Mouse (Mus musculus) kidney, adult 2 months (tissue): Measurements from ENCODE around the gene Nop56. TPM values are rescaled to one million over a fixed set of nuclear protein-coding genes. Genes with fewer than 3 reads are reported as not detected.

ENCODE experiments used
- DNase-seq: peaks from one replicate; pipeline ENCODE4 v3.0.0; 2021
- H3K27ac ChIP-seq: fragments of 200-500 bp; 2 replicates; pipeline ENCODE4 v1.5.1; 2012; ENCODE audit warnings: low read depth, low read length, control low read depth, inconsistent platforms; ENCODE audit not compliant: insufficient read depth
- H3K27me3 ChIP-seq: fragments of 200-500 bp; replicated peaks from 2 replicates; pipeline ENCODE4 v1.6.1; 2012; ENCODE audit warnings: mild to moderate bottlenecking, moderate library complexity, low read length, inconsistent platforms; ENCODE audit not compliant: control insufficient read depth, insufficient read depth
- H3K36me3 ChIP-seq: fragments of 200-500 bp; 2 replicates; pipeline ENCODE4 v1.6.1; 2012; ENCODE audit warnings: mild to moderate bottlenecking, moderate library complexity, low read length, inconsistent platforms; ENCODE audit not compliant: control insufficient read depth, insufficient read depth
- H3K4me1 ChIP-seq: fragments of 200-500 bp; 2 replicates; pipeline ENCODE4 v1.6.1; 2011; ENCODE audit warnings: low read length; ENCODE audit not compliant: control insufficient read depth, insufficient read depth
- H3K4me3 ChIP-seq: fragments of 200-500 bp; 2 replicates; pipeline ENCODE4 v1.5.1; 2011; ENCODE audit warnings: mild to moderate bottlenecking, low read depth, low read length, control low read depth; ENCODE audit not compliant: insufficient read depth
- CTCF ChIP-seq: fragments of 200-500 bp; conservative IDR thresholded peaks from 2 replicates; pipeline ENCODE4 v1.5.1; 2011; ENCODE audit warnings: low read depth, mild to moderate bottlenecking, control low read depth, low read length, moderate library complexity, mixed read lengths; ENCODE audit not compliant: insufficient read depth, insufficient read length
- POLR2A ChIP-seq: fragments of 200-500 bp; IDR thresholded peaks from one replicate; pipeline ENCODE4 v1.6.1; 2011; ENCODE audit warnings: low read depth, low read length, control low read depth
- WGBS: fragments of 180-500 bp; shearing (Covaris S2); methylation state at CpG from one replicate; pipeline ENCODE4 v1.1.7; 2018; 5-methylcytosine and 5-hydroxymethylcytosine counted together
- polyA plus RNA-seq: library from polyadenylated mRNA; depleted of rRNA; stranded (reverse); fragments of >200 nt; gene quantifications from 2 replicates; pipeline ENCODE4 v1.2.3, GENCODE M21; 2012

Gene Nop56
- polyA plus RNA-seq, 1 experiment = 26.8 TPM

DNA sequence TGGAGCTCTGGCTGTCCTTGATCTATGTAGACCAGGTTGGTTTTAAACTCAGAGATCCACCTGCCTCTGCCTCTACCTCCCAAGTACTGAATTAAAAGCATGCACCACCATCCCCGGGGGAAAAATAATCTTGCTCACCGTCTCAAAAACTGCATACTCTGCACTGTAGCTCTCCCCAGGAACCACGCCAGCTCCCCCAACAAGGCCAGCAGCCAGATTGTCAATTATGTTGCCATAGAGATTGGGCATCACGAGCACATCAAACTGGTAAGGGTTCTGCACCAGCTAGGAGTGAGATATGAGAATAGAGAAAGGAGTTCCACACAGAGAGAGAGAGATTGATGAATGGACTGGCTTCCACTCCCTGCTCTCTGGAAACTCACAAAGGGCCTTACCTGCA lies 6.6 kb downstream of the Nop56 start:
- TF ChIP-seq CTCF (no peak), POLR2A (no peak)
- peaks cover 7% of the 10 kb centered on the region for H3K4me1 ChIP-seq
- H3K4me3 ChIP-seq = no peak overlapping the region
- peaks cover 2% of the 10 kb centered on the region for H3K36me3 ChIP-seq
- no peaks in the 10 kb centered on the region for H3K27me3 ChIP-seq
- H3K27ac ChIP-seq = no peak overlapping the region
- 62% methylated on average over 4 of the region's 4 CpGs for WGBS
- no peak for DNase-seq

DNA sequence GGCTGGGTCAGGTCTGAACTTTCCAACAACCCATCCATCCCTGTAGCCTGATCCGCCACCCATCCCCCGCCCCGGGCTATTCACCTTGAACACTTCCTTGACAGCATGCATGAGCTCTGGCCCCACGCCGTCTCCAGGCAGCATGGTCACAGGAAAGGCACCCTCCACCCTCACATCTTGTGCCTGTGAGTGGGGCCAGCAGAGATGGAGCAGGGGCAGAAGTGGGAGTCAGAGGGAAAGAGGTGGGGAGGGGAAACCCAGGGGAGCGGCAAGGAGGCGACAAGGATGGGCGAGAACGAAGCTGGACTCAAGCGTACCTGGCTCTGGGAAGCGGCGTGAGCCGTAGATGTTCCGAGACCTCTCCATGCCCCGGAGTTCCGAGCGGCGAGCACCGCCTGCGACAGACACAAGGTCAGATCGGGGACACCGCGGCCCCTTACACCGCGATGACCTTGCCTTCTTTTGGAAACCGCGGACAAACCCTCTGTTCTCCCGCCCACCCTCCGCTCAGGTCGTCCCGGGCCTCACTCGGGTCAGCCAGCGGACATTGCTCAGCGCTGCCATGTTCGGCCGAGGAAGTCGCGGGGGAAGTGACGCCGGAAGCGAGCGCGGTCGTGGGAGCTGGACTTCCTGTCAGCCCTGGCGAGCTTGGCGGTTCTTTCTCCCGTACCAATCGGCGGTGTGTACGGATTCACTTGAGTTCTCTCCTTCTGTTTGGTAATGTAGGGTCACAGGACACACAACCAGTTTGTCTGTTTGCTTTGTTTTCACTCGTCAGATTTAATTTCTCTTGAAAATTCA lies 9.8 kb downstream of the Nop56 start, which contains the start of gene Idh3b:
Idh3b (minus strand) TSS at position 694 of the 801 bp plus-strand sequence.
- Histone ChIP-seq H3K36me3 (no peaks in the 10 kb centered on the region), H3K27ac (peak within 1 kb of the TSS; percentile 97)

GRCm38 (mm10) chr2:130289086-130289485 lies 14.9 kb downstream of the Nop56 start:
- no peaks in the 10 kb centered on the region for H3K36me3 ChIP-seq
- no peaks in the 10 kb centered on the region for H3K4me1 ChIP-seq
- H3K27me3 ChIP-seq = no peaks in the 10 kb centered on the region
- H3K27ac ChIP-seq = no peak overlapping the region
- no peak overlapping the region for H3K4me3 ChIP-seq
- 68% methylated on average over 4 of the region's 4 CpGs for WGBS
- DNase-seq = no peak
- no peak for TF ChIP-seq CTCF
- TF ChIP-seq POLR2A = no peak

More for the DNA sequence above, 9.8 kb downstream of the Nop56 start, which contains the start of gene Idh3b:
- H3K4me1 ChIP-seq = peaks cover 7% of the 10 kb centered on the region
- DNase-seq = peak; percentile 94
- no peaks in the 10 kb centered on the region for H3K27me3 ChIP-seq
- under 1% methylated on average over 51 of the region's 51 CpGs for WGBS
- peak within 1 kb of the TSS; percentile 98 for H3K4me3 ChIP-seq
- TF ChIP-seq POLR2A = peak; percentile 46
- TF ChIP-seq CTCF = no peak

GRCm38 (mm10) chr2:130291434-130291833 lies 17.2 kb downstream of the Nop56 start:
- TF ChIP-seq POLR2A (no peak), CTCF (peak; percentile 86)
- H3K27me3 ChIP-seq = peaks cover 2% of the 10 kb centered on the region; the same call in 1 of the 2 replicates
- H3K36me3 ChIP-seq = no peaks in the 10 kb centered on the region
- H3K4me1 ChIP-seq = no peaks in the 10 kb centered on the region
- 5% methylated on average over 8 of the region's 8 CpGs for WGBS
- peak; percentile 86 for DNase-seq
- no peak overlapping the region for H3K4me3 ChIP-seq
- H3K27ac ChIP-seq = no peak overlapping the region

- WGBS = 47% methylated on average over 3 of the region's 3 CpGs
- no peaks in the 10 kb centered on the region for H3K36me3 ChIP-seq
- no peak overlapping the region for H3K27ac ChIP-seq
- H3K27me3 ChIP-seq = peaks cover 2% of the 10 kb centered on the region; the same call in 1 of the 2 replicates
- no peak for DNase-seq
- H3K4me1 ChIP-seq = no peaks in the 10 kb centered on the region
- H3K4me3 ChIP-seq = no peak overlapping the region
- TF ChIP-seq POLR2A (no peak), CTCF (no peak)
Measured at GRCm38 (mm10) chr2:130293009-130293408, 18.8 kb downstream of the Nop56 start.

GRCm38 (mm10) chr2:130293486-130293885 lies 19.3 kb downstream of the Nop56 start:
- H3K4me1 ChIP-seq = no peaks in the 10 kb centered on the region
- no peaks in the 10 kb centered on the region for H3K36me3 ChIP-seq
- WGBS = 6% methylated on average over 4 of the region's 4 CpGs
- H3K27me3 ChIP-seq = peaks cover 2% of the 10 kb centered on the region; the same call in 1 of the 2 replicates
- no peak overlapping the region for H3K4me3 ChIP-seq
- no peak for TF ChIP-seq POLR2A
- TF ChIP-seq CTCF = no peak
- peak; percentile 9 for DNase-seq
- H3K27ac ChIP-seq = no peak overlapping the region

DNA sequence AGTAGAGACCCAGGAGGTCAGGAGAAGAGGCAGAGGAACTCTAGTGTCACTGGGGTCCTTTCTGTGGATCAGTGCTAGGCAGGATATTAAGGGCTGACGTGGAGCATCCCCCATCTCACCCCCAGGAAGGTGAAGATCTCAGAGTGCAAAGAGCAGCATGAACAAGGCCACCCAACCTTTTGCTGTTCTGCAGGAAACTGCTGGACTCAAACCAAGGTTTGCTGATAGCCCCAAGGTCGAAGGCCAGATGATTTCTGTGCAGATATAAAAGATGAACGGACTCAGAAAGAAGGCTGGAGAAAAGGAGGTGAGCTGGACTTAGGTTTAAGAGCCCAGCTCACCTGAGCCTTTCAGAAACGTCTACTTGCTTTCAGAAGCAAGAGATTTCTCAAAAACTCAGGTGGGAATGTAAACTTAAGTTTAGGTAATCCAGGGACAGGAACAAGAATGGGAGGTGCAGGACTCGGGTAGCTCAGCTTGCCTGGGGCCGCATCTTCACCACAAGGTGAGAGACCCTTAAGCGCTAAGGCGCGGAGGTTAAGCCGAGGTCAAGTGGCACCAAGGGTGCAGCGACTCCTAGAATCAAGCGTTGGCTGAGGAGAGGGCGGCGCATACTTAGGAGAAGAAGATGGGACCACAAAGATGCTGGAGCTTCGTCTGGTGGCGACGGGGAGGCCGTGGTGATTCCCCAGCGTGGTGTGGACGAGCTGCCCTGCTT lies 20.1 kb downstream of the Nop56 start:
- DNase-seq = no peak
- WGBS = 18% methylated on average over 20 of the region's 20 CpGs
- Histone ChIP-seq H3K4me3 (peak overlapping the region; percentile 44), H3K36me3 (no peaks in the 10 kb centered on the region), H3K27ac (no peak overlapping the region), H3K4me1 (no peaks in the 10 kb centered on the region), H3K27me3 (peaks cover 2% of the 10 kb centered on the region; the same call in 1 of the 2 replicates)
- TF ChIP-seq POLR2A = no peak
- no peak for TF ChIP-seq CTCF
